Mouse (Mus musculus): ENCODE measurements around the gene Gpr82.
A peak's percentile ranks its signal among the peaks of the same experiment; 100 is the strongest.

Gene Gpr82

DNA sequence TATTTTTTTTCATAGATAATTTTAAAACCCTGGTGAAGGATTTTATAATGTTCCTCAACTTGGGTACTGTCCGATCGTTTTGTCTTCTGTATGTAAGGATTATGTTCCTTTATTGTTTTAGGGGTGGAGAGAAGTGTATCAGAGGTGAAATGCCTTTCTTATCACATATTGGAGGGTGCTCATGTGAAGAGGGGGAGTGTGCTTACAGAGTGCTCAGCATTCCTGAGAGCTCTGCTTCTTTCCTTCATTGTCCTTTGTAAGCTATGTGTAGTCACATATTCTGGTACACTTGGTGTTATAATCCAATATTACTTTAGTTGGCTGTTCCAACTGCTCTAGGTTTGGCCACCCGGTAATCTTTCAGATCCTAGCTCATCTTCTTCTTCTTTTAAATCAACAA, 39.5 kb downstream of the Gpr82 start:
- DNase-seq: no peak

DNA sequence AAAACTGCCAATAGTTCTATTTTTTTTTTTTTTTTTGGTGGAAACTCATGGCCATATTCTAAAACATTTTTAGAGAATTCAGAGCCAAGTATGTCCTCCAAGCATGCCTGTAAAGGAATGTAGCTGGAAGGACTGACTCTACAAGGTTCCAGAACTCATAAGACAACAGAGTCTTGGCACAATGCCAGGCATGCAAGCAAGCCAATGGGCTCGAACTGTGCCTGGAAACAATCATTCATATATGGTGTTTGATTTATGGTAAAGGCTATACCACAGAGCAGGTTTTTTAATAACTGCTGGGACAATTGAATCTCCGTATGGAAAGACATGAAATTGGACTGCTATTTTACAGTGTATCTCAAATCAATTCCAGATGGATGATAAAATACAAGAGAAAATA, 43.9 kb downstream of the Gpr82 start:
- DNase-seq: peak; percentile 24 to 30

DNA sequence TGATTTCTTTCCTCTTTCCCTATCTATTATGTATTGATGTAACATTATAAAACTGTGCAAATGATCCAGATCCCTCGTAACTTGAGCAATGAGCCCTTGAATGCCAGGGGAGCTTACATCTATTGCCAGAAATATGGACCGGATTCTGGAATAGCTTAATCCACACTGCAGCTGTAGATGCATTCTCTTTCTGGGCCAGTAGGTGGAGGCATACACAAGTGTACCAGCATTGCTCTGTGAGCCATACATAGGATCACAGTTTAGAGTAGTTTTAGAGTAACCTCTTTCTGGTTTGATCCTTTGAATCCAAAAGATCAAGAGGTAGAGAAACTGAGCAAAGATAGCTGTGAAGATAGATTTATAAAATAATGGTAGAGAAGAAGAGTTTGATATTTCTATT, 49.0 kb downstream of the Gpr82 start:
- peak; percentile 62 to 73 for DNase-seq
